Mouse (Mus musculus): Measurements from ENCODE around the gene Ptpro. TPM values are rescaled to one million over a fixed set of nuclear protein-coding genes. Genes with fewer than 3 reads are reported as not detected.

The Ptpro gene
- polyA plus RNA-seq, 1 experiment from 2014 or later: 16.0 TPM

- Histone ChIP-seq H3K4me1 (replicated peaks; ENCODE audit: control insufficient read depth, insufficient read depth, low read length) (no peaks in the 10 kb centered on the region), H3K27me3 (ENCODE audit: control insufficient read depth, insufficient read depth, low read length) (no peaks in the 10 kb centered on the region), H3K36me3 (ENCODE audit: control insufficient read depth, insufficient read depth, low read length) (no peaks in the 10 kb centered on the region), H3K4me2 (replicated peaks; ENCODE audit: low read depth, low read length) (no peak overlapping the region), H3K9ac (ENCODE audit: low read depth, low read length) (no peak overlapping the region), H3K27ac (ENCODE audit: low read depth, low read length) (peak overlapping the region; percentile 37), H3K4me3 (ENCODE audit: low read depth, low read length) (no peak overlapping the region), H3K9me3 (ENCODE audit: control insufficient read depth, low read length) (no peaks in the 10 kb centered on the region)
- WGBS: 48% methylated on average over 2 of the region's 2 CpGs
- DNase-seq (ENCODE audit: low spot score): peak; percentile 34
- peak; percentile 60 for ATAC-seq (ENCODE audit: low FRiP score)
Measured at GRCm38 (mm10) chr6:137411901-137412378, 159.8 kb downstream of the Ptpro start.

GRCm38 (mm10) chr6:137413045-137413444 is 160.9 kb downstream of the Ptpro start:
- Histone ChIP-seq H3K36me3 (ENCODE audit: control insufficient read depth, insufficient read depth, low read length) (no peaks in the 10 kb centered on the region), H3K4me2 (replicated peaks; ENCODE audit: low read depth, low read length) (no peak overlapping the region), H3K27me3 (ENCODE audit: control insufficient read depth, insufficient read depth, low read length) (no peaks in the 10 kb centered on the region), H3K4me1 (replicated peaks; ENCODE audit: control insufficient read depth, insufficient read depth, low read length) (no peaks in the 10 kb centered on the region), H3K9me3 (ENCODE audit: control insufficient read depth, low read length) (no peaks in the 10 kb centered on the region), H3K4me3 (ENCODE audit: low read depth, low read length) (no peak overlapping the region), H3K9ac (ENCODE audit: low read depth, low read length) (no peak overlapping the region), H3K27ac (ENCODE audit: low read depth, low read length) (no peak overlapping the region)
- 92% methylated on average over 2 of the region's 2 CpGs for WGBS
- ATAC-seq (ENCODE audit: low FRiP score): no peak
- DNase-seq (ENCODE audit: low spot score): no peak

GRCm38 (mm10) chr6:137414531-137415405 is 162.6 kb downstream of the Ptpro start:
- H3K4me3 ChIP-seq (ENCODE audit: low read depth, low read length): no peak overlapping the region
- H3K4me2 ChIP-seq (replicated peaks; ENCODE audit: low read depth, low read length): no peak overlapping the region
- H3K9me3 ChIP-seq (ENCODE audit: control insufficient read depth, low read length): no peaks in the 10 kb centered on the region
- DNase-seq (ENCODE audit: low spot score): peak; percentile 63
- no peak overlapping the region for H3K9ac ChIP-seq (ENCODE audit: low read depth, low read length)
- H3K27me3 ChIP-seq (ENCODE audit: control insufficient read depth, insufficient read depth, low read length): no peaks in the 10 kb centered on the region
- H3K27ac ChIP-seq (ENCODE audit: low read depth, low read length): no peak overlapping the region
- ATAC-seq (ENCODE audit: low FRiP score): peak; percentile 75
- WGBS: 55% methylated on average over 13 of the region's 13 CpGs
- no peaks in the 10 kb centered on the region for H3K36me3 ChIP-seq (ENCODE audit: control insufficient read depth, insufficient read depth, low read length)
- no peaks in the 10 kb centered on the region for H3K4me1 ChIP-seq (replicated peaks; ENCODE audit: control insufficient read depth, insufficient read depth, low read length)

DNA sequence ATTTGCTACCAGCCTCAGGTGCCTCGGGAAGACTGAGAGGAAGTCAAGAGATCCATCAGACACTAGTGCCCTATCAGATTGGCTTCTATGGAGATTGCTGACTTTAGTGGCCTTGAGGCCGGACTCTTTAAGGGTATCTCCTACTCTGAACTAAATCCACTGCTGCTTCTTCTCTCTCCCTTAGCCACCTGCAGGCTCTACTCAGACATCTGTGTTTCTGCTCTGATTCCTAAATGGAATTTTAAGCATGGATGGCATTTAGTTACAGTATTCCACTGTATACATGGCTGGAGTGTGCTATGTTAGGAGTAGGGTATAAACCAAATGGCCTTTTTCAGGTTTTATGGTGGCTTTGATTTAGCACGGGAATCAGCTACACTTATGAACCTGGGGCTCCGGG is 170.7 kb downstream of the Ptpro start:
- H3K9me3 ChIP-seq (ENCODE audit: control insufficient read depth, low read length): no peaks in the 10 kb centered on the region
- no peak overlapping the region for H3K4me2 ChIP-seq (replicated peaks; ENCODE audit: low read depth, low read length)
- ATAC-seq (ENCODE audit: low FRiP score) (no peak), DNase-seq (ENCODE audit: low spot score) (no peak)
- no peaks in the 10 kb centered on the region for H3K36me3 ChIP-seq (ENCODE audit: control insufficient read depth, insufficient read depth, low read length)
- H3K27me3 ChIP-seq (ENCODE audit: control insufficient read depth, insufficient read depth, low read length): no peaks in the 10 kb centered on the region
- no peaks in the 10 kb centered on the region for H3K4me1 ChIP-seq (replicated peaks; ENCODE audit: control insufficient read depth, insufficient read depth, low read length)
- H3K27ac ChIP-seq (ENCODE audit: low read depth, low read length): no peak overlapping the region
- no peak overlapping the region for H3K9ac ChIP-seq (ENCODE audit: low read depth, low read length)
- 93% methylated on average over 4 of the region's 4 CpGs for WGBS
- H3K4me3 ChIP-seq (ENCODE audit: low read depth, low read length): no peak overlapping the region

DNA sequence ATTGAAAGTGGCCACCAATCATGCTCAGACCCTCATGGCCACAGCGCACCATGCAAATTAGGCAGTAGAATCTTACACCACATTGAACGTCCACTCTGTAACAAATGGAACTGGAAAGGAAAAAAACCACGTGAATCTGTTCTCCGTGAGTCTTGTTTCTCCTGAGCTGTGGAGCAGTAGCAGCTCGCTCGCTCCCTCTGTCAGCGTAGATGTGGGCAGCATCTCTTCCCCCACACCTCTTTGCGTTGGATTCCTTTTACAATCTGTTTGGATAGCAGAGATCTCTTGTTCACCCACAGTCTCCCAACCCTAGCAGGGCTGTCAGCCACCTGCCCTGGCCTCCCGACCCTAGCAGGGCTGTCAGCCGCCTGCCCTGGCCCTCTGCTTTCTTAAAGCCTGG is 171.7 kb downstream of the Ptpro start:
- Histone ChIP-seq H3K9ac (ENCODE audit: low read depth, low read length) (no peak overlapping the region), H3K27me3 (ENCODE audit: control insufficient read depth, insufficient read depth, low read length) (no peaks in the 10 kb centered on the region), H3K4me2 (replicated peaks; ENCODE audit: low read depth, low read length) (no peak overlapping the region), H3K36me3 (ENCODE audit: control insufficient read depth, insufficient read depth, low read length) (no peaks in the 10 kb centered on the region), H3K4me3 (ENCODE audit: low read depth, low read length) (no peak overlapping the region), H3K27ac (ENCODE audit: low read depth, low read length) (no peak overlapping the region), H3K4me1 (replicated peaks; ENCODE audit: control insufficient read depth, insufficient read depth, low read length) (no peaks in the 10 kb centered on the region), H3K9me3 (ENCODE audit: control insufficient read depth, low read length) (no peaks in the 10 kb centered on the region)
- DNase-seq (ENCODE audit: low spot score) (no peak), ATAC-seq (ENCODE audit: low FRiP score) (no peak)
- WGBS: 74% methylated on average over 10 of the region's 10 CpGs

DNA sequence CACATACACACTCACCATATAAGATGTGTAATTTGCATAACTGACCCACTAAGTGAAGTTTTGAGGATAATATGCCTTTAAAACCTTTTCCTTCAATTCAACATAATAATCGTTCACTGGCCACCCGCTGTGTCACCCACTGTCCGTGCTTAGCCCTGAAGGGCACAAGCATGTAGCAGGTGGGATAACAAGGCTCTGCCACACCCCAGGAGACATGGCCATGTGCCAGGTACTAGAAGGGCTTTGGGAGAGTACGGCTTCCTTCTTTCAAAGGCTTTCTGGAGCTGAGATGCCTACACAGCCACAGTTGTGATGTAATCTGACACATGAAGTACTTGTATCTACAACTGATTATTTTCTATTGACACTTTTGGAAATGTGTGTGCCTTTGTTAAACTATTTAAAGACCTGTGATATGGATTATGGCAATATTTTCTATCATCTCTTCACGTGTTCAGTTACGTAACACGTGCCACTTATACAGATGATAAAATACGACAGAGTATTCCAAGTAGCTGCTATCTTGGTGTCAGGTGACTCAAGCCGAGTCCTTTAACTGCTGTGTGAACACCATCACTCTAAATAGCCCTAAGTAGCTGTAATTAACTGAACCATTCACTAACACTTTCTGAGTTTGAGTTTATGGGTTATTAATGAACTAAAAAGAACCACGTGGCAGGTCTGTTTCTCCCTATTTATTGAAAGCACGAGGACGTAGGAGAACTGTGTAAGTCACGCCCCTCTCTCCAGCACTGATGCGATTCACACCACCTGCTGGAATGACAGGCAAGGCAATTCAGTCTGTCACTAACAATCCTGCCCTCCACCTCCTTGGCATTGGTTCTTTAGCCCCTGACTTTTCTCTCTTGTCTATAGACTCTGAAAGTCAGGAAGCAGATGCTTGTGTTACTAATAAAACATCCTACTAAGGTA is 173.6 kb downstream of the Ptpro start:
- no peak for ATAC-seq (ENCODE audit: low FRiP score)
- 79% methylated on average over 14 of the region's 14 CpGs for WGBS
- H3K27ac ChIP-seq (ENCODE audit: low read depth, low read length): no peak overlapping the region

DNA sequence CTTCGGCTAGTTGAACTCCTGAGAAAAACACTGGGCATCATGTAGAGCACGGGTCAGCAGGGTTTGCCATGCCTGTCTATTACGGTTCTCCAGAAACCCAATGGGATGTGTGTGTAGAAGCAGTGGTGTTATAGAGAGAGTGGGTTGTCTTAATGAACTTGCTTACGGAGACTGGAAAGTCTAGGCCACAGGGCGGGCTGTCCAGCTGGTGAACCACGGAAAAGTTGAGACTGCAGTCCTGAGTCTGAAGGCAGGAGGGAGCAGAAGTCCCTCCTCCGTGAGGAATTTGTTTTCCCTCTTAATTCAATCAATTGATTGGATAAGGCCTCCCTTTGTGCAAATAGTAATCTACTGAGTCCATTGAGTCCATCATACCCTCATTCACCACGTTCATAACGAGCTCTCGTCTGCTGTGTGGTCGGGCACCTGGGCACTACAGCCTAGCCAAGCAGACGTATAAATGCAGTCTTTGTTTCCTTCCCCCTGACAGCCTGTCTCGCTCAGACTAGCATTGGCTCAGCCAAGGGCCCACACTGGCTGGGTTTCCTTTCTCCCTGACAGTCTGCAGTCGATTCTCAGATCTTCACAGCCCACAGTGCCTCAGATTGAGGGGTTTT is 181.5 kb downstream of the Ptpro start:
- DNase-seq (ENCODE audit: low spot score): peak; percentile 35
- ATAC-seq (ENCODE audit: low FRiP score): peak; percentile 31; the same call in 1 of the 2 replicates
- Histone ChIP-seq H3K4me3 (ENCODE audit: low read depth, low read length) (no peak overlapping the region), H3K27ac (ENCODE audit: low read depth, low read length) (no peak overlapping the region), H3K27me3 (ENCODE audit: control insufficient read depth, insufficient read depth, low read length) (no peaks in the 10 kb centered on the region), H3K4me2 (replicated peaks; ENCODE audit: low read depth, low read length) (no peak overlapping the region), H3K4me1 (replicated peaks; ENCODE audit: control insufficient read depth, insufficient read depth, low read length) (0 out of 2 replicates have a peak, but pooled peaks cover 2% of the 10 kb centered on the region), H3K36me3 (ENCODE audit: control insufficient read depth, insufficient read depth, low read length) (no peaks in the 10 kb centered on the region), H3K9ac (ENCODE audit: low read depth, low read length) (no peak overlapping the region), H3K9me3 (ENCODE audit: control insufficient read depth, low read length) (no peaks in the 10 kb centered on the region)
- 71% methylated on average over 14 of the region's 14 CpGs for WGBS

More for the DNA sequence above, 173.6 kb downstream of the Ptpro start:
- no peaks in the 10 kb centered on the region for H3K36me3 ChIP-seq (ENCODE audit: control insufficient read depth, insufficient read depth, low read length)
- H3K27me3 ChIP-seq (ENCODE audit: control insufficient read depth, insufficient read depth, low read length): no peaks in the 10 kb centered on the region
- no peak overlapping the region for H3K9ac ChIP-seq (ENCODE audit: low read depth, low read length)
- H3K4me2 ChIP-seq (replicated peaks; ENCODE audit: low read depth, low read length): no peak overlapping the region
- no peaks in the 10 kb centered on the region for H3K9me3 ChIP-seq (ENCODE audit: control insufficient read depth, low read length)
- DNase-seq (ENCODE audit: low spot score): no peak
- no peak overlapping the region for H3K4me3 ChIP-seq (ENCODE audit: low read depth, low read length)
- H3K4me1 ChIP-seq (replicated peaks; ENCODE audit: control insufficient read depth, insufficient read depth, low read length): no peaks in the 10 kb centered on the region

DNA sequence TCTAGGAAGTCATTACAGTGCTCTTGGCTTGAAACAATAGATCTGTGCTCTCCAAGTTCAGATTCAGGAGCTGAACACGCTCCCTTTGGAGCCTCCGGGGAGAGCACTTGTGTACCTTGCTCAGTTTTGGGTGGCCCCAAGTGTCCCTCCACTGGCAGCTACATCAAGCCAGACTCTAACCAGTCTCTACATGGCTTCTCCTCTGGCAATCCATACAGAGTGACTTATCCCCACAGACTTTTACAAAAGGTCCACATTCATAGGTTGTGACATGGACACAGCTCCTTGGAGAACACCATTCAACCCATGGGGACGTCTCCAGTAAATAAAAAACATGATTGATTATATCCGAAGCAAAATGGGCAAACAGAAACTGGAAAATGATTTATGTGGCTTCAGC is 185.4 kb downstream of the Ptpro start:
- H3K27me3 ChIP-seq (ENCODE audit: control insufficient read depth, insufficient read depth, low read length): no peaks in the 10 kb centered on the region
- ATAC-seq (ENCODE audit: low FRiP score): peak; percentile 74
- no peak overlapping the region for H3K27ac ChIP-seq (ENCODE audit: low read depth, low read length)

More for the DNA sequence above, 185.4 kb downstream of the Ptpro start:
- Histone ChIP-seq H3K4me2 (replicated peaks; ENCODE audit: low read depth, low read length) (no peak overlapping the region), H3K36me3 (ENCODE audit: control insufficient read depth, insufficient read depth, low read length) (no peaks in the 10 kb centered on the region), H3K9ac (ENCODE audit: low read depth, low read length) (no peak overlapping the region), H3K4me1 (replicated peaks; ENCODE audit: control insufficient read depth, insufficient read depth, low read length) (0 out of 2 replicates have a peak, but pooled peaks cover 2% of the 10 kb centered on the region), H3K9me3 (ENCODE audit: control insufficient read depth, low read length) (no peaks in the 10 kb centered on the region), H3K4me3 (ENCODE audit: low read depth, low read length) (no peak overlapping the region)
- DNase-seq (ENCODE audit: low spot score): peak; percentile 17
- WGBS: 56% methylated on average over 4 of the region's 4 CpGs

Data from hindbrain, embryonic 11.5 days (tissue).